Mouse (Mus musculus): ENCODE data around the gene Tmem45b. TPM values are rescaled to one million over a fixed set of nuclear protein-coding genes. Genes with fewer than 3 reads are reported as not detected.

Tmem45b gene
- 0.27 TPM for polyA plus RNA-seq (2017; shearing (Covaris generic))

GRCm38 (mm10) chr9:31463692-31464474, at the start of gene Tmem45b:
Gene Tmem45b (minus strand): TSS chr9:31464462.

GRCm38 (mm10) chr9:31385947-31386354, 78.3 kb downstream of the Tmem45b start, which contains the start of gene Nfrkb:
Gene Nfrkb (plus strand): TSS chr9:31386192.

Other genes with a start within 250 kb of the Tmem45b start
- gene Prdm10, start 183.9 kb downstream of the Tmem45b start, polyA plus RNA-seq (2017; shearing (Covaris generic)): 17.1 TPM
- 34.5 TPM for gene Nfrkb, start 78.3 kb downstream of the Tmem45b start, polyA plus RNA-seq (2017; shearing (Covaris generic))

All from effector memory CD4-positive, alpha-beta T cell, adult 7 months (primary cell).